Mouse (Mus musculus): ENCODE measurements around the gene Pkig. TPM values are rescaled to one million over a fixed set of nuclear protein-coding genes. Genes with fewer than 3 reads are reported as not detected.

Gene Pkig
- polyA plus RNA-seq, 1 experiment from 2014 or later: 115 TPM

- ATAC-seq (ENCODE audit: low FRiP score, low TSS enrichment): no peak
- no peak overlapping the region for H3K27ac ChIP-seq (replicated peaks; ENCODE audit: low read depth, low read length)
- WGBS: 75% methylated on average over 9 of the region's 9 CpGs
These were observed 35.6 kb downstream of the Pkig start for GRCm38 (mm10) chr2:163693716-163694314.

GRCm38 (mm10) chr2:163696763-163697162 lies 38.6 kb downstream of the Pkig start:
- Histone ChIP-seq H3K36me3 (ENCODE audit: control insufficient read depth, insufficient read depth, low read length) (no peaks in the 10 kb centered on the region), H3K4me2 (ENCODE audit: low read length) (no peak overlapping the region), H3K4me3 (replicated peaks; ENCODE audit: low read depth, low read length) (no peak overlapping the region), H3K27me3 (ENCODE audit: control insufficient read depth, insufficient read depth, low read length) (no peaks in the 10 kb centered on the region), H3K27ac (replicated peaks; ENCODE audit: low read depth, low read length) (no peak overlapping the region), H3K9ac (replicated peaks; ENCODE audit: low read length) (no peak overlapping the region), H3K9me3 (ENCODE audit: control insufficient read depth, low read length) (no peaks in the 10 kb centered on the region), H3K4me1 (ENCODE audit: control insufficient read depth, insufficient read depth, low read length) (no peaks in the 10 kb centered on the region)
- DNase-seq (no peak), ATAC-seq (ENCODE audit: low FRiP score, low TSS enrichment) (no peak)
- 31% methylated on average over 2 of the region's 2 CpGs for WGBS

More at GRCm38 (mm10) chr2:163693716-163694314, 35.6 kb downstream of the Pkig start:
- no peak for DNase-seq
- Histone ChIP-seq H3K9me3 (ENCODE audit: control insufficient read depth, low read length) (no peaks in the 10 kb centered on the region), H3K36me3 (ENCODE audit: control insufficient read depth, insufficient read depth, low read length) (no peaks in the 10 kb centered on the region), H3K4me1 (ENCODE audit: control insufficient read depth, insufficient read depth, low read length) (peaks cover 9% of the 10 kb centered on the region), H3K27me3 (ENCODE audit: control insufficient read depth, insufficient read depth, low read length) (no peaks in the 10 kb centered on the region), H3K9ac (replicated peaks; ENCODE audit: low read length) (0 out of 2 replicates have a peak overlapping the region, but pooled peaks have one; percentile 6), H3K4me3 (replicated peaks; ENCODE audit: low read depth, low read length) (no peak overlapping the region), H3K4me2 (ENCODE audit: low read length) (no peak overlapping the region)

GRCm38 (mm10) chr2:163697764-163698480 lies 39.7 kb downstream of the Pkig start:
- ATAC-seq (ENCODE audit: low FRiP score, low TSS enrichment) (no peak), DNase-seq (no peak)
- Histone ChIP-seq H3K9me3 (ENCODE audit: control insufficient read depth, low read length) (no peaks in the 10 kb centered on the region), H3K36me3 (ENCODE audit: control insufficient read depth, insufficient read depth, low read length) (no peaks in the 10 kb centered on the region), H3K4me1 (ENCODE audit: control insufficient read depth, insufficient read depth, low read length) (no peaks in the 10 kb centered on the region), H3K27me3 (ENCODE audit: control insufficient read depth, insufficient read depth, low read length) (no peaks in the 10 kb centered on the region), H3K4me2 (ENCODE audit: low read length) (no peak overlapping the region), H3K4me3 (replicated peaks; ENCODE audit: low read depth, low read length) (no peak overlapping the region), H3K9ac (replicated peaks; ENCODE audit: low read length) (no peak overlapping the region), H3K27ac (replicated peaks; ENCODE audit: low read depth, low read length) (no peak overlapping the region)
- WGBS: 65% methylated on average over 15 of the region's 16 CpGs

GRCm38 (mm10) chr2:163699078-163699780 lies 41.0 kb downstream of the Pkig start:
- Histone ChIP-seq H3K36me3 (ENCODE audit: control insufficient read depth, insufficient read depth, low read length) (no peaks in the 10 kb centered on the region), H3K4me2 (ENCODE audit: low read length) (no peak overlapping the region)
- no peak for ATAC-seq (ENCODE audit: low FRiP score, low TSS enrichment)

GRCm38 (mm10) chr2:163702431-163702830 lies 44.2 kb downstream of the Pkig start:
- no peak for ATAC-seq (ENCODE audit: low FRiP score, low TSS enrichment)
- no peak for DNase-seq
- Histone ChIP-seq H3K9me3 (ENCODE audit: control insufficient read depth, low read length) (no peaks in the 10 kb centered on the region), H3K27me3 (ENCODE audit: control insufficient read depth, insufficient read depth, low read length) (no peaks in the 10 kb centered on the region), H3K36me3 (ENCODE audit: control insufficient read depth, insufficient read depth, low read length) (peaks cover 9% of the 10 kb centered on the region; the same call in 1 of the 2 replicates), H3K4me1 (ENCODE audit: control insufficient read depth, insufficient read depth, low read length) (no peaks in the 10 kb centered on the region), H3K9ac (replicated peaks; ENCODE audit: low read length) (no peak overlapping the region), H3K4me2 (ENCODE audit: low read length) (no peak overlapping the region), H3K27ac (replicated peaks; ENCODE audit: low read depth, low read length) (no peak overlapping the region), H3K4me3 (replicated peaks; ENCODE audit: low read depth, low read length) (no peak overlapping the region)
- 71% methylated on average over 7 of the region's 7 CpGs for WGBS

More at GRCm38 (mm10) chr2:163699078-163699780, 41.0 kb downstream of the Pkig start:
- no peak for DNase-seq
- Histone ChIP-seq H3K27ac (replicated peaks; ENCODE audit: low read depth, low read length) (no peak overlapping the region), H3K9me3 (ENCODE audit: control insufficient read depth, low read length) (no peaks in the 10 kb centered on the region), H3K4me1 (ENCODE audit: control insufficient read depth, insufficient read depth, low read length) (no peaks in the 10 kb centered on the region), H3K4me3 (replicated peaks; ENCODE audit: low read depth, low read length) (no peak overlapping the region), H3K27me3 (ENCODE audit: control insufficient read depth, insufficient read depth, low read length) (no peaks in the 10 kb centered on the region), H3K9ac (replicated peaks; ENCODE audit: low read length) (no peak overlapping the region)
- 92% methylated on average over 11 of the region's 11 CpGs for WGBS

- Histone ChIP-seq H3K9me3 (ENCODE audit: control insufficient read depth, low read length) (no peaks in the 10 kb centered on the region), H3K27me3 (ENCODE audit: control insufficient read depth, insufficient read depth, low read length) (no peaks in the 10 kb centered on the region), H3K4me3 (replicated peaks; ENCODE audit: low read depth, low read length) (no peak overlapping the region), H3K4me1 (ENCODE audit: control insufficient read depth, insufficient read depth, low read length) (no peaks in the 10 kb centered on the region), H3K27ac (replicated peaks; ENCODE audit: low read depth, low read length) (no peak overlapping the region), H3K9ac (replicated peaks; ENCODE audit: low read length) (no peak overlapping the region), H3K4me2 (ENCODE audit: low read length) (no peak overlapping the region), H3K36me3 (ENCODE audit: control insufficient read depth, insufficient read depth, low read length) (peaks cover 9% of the 10 kb centered on the region; the same call in 1 of the 2 replicates)
- WGBS: 83% methylated on average over 5 of the region's 5 CpGs
- DNase-seq (no peak), ATAC-seq (ENCODE audit: low FRiP score, low TSS enrichment) (no peak)
These were observed 44.7 kb downstream of the Pkig start for GRCm38 (mm10) chr2:163702921-163703320.

GRCm38 (mm10) chr2:163703599-163704260 lies 45.5 kb downstream of the Pkig start:
- H3K9me3 ChIP-seq (ENCODE audit: control insufficient read depth, low read length): no peaks in the 10 kb centered on the region
- 91% methylated on average over 5 of the region's 5 CpGs for whole genome bisulfite sequencing
- no peaks in the 10 kb centered on the region for H3K27me3 ChIP-seq (ENCODE audit: control insufficient read depth, insufficient read depth, low read length)
- no peak overlapping the region for H3K27ac ChIP-seq (replicated peaks; ENCODE audit: low read depth, low read length)
- peaks cover 9% of the 10 kb centered on the region; the same call in 1 of the 2 replicates for H3K36me3 ChIP-seq (ENCODE audit: control insufficient read depth, insufficient read depth, low read length)
- ATAC-seq (ENCODE audit: low FRiP score, low TSS enrichment) (no peak), DNase-seq (no peak)
- H3K4me2 ChIP-seq (ENCODE audit: low read length): no peak overlapping the region
- H3K4me3 ChIP-seq (replicated peaks; ENCODE audit: low read depth, low read length): no peak overlapping the region
- H3K9ac ChIP-seq (replicated peaks; ENCODE audit: low read length): no peak overlapping the region
- no peaks in the 10 kb centered on the region for H3K4me1 ChIP-seq (ENCODE audit: control insufficient read depth, insufficient read depth, low read length)

- Histone ChIP-seq H3K4me3 (replicated peaks; ENCODE audit: low read depth, low read length) (no peak overlapping the region), H3K36me3 (ENCODE audit: control insufficient read depth, insufficient read depth, low read length) (peaks cover 9% of the 10 kb centered on the region; the same call in 1 of the 2 replicates), H3K9ac (replicated peaks; ENCODE audit: low read length) (no peak overlapping the region), H3K4me2 (ENCODE audit: low read length) (no peak overlapping the region), H3K4me1 (ENCODE audit: control insufficient read depth, insufficient read depth, low read length) (0 out of 2 replicates have a peak, but pooled peaks cover 3% of the 10 kb centered on the region), H3K27ac (replicated peaks; ENCODE audit: low read depth, low read length) (no peak overlapping the region), H3K9me3 (ENCODE audit: control insufficient read depth, low read length) (no peaks in the 10 kb centered on the region), H3K27me3 (ENCODE audit: control insufficient read depth, insufficient read depth, low read length) (no peaks in the 10 kb centered on the region)
- no peak for DNase-seq
- 89% methylated on average over 5 of the region's 5 CpGs for WGBS
- no peak for ATAC-seq (ENCODE audit: low FRiP score, low TSS enrichment)
These were observed 50.1 kb downstream of the Pkig start for GRCm38 (mm10) chr2:163708321-163708720.

Data from midbrain, embryonic 14.5 days (tissue).